Mouse (Mus musculus): ENCODE results near the gene Ube3b. TPM values are rescaled to one million over a fixed set of nuclear protein-coding genes. Genes with fewer than 3 reads are reported as not detected.
A peak's percentile ranks its signal among the peaks of the same experiment; 100 is the strongest.

Gene Ube3b
- total and polyA plus RNA-seq, 3 experiments, result 11.7 to 29.8 (median 22.1) TPM

DNA sequence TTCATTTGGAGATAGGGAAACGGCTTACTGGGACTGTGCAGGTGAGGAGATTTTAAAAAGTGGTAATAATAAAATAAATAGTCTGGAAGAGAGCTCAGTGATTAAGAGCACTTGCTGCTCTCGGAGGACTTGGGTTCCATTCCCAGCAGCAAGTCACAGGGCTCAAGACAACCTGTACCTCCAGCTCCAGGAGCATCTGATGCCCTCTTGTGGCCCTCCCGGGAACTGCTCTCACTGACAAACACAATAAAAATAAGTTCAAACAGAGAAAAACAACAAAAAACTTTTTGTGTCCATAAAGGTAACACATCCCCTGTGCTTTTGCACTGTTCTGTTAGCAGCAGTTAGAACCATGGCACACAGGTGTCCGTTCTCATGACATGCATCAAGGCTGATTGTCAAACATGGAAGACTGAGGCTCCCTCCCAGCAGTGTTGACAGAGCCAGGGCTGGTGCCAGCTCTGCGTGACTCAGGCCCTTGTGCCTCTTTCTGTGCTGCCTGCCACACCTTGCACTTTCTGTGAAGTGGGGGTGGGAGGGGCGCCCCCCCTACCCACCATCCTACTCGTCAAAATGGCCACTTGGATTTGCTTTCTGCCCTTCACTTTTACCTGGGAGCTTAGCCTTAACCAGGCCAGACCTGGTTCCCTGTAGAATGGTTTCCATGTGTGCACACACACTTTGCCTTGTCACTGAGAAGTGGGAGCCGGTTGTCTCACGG is 2.9 kb downstream of the Ube3b start:
- H3K4me2 ChIP-seq (ENCODE audit: insufficient read depth, low read depth, poor library complexity, severe bottlenecking), result no peak overlapping the region
- peak; percentile 45 for DNase-seq (ENCODE audit: extremely low read depth)
- H3K4me1 ChIP-seq (ENCODE audit: control insufficient read depth in 1 of 2, insufficient read depth in 2 of 2), result peaks cover 4 to 25% of the 10 kb centered on the region in 2 experiments
- dilution Hi-C loops (cut with MboI; ENCODE audit: extremely low pct_ligation_motif_present, extremely low pct_unique_long_range_greater_than_20kb, low sequenced_read_pairs) (no loop called here), in situ Hi-C loops (cut with MboI; ENCODE audit: low pct_ligation_motif_present, low pct_unique_long_range_greater_than_20kb, low sequenced_read_pairs) (loop anchor here (5.0 kb wide), 1 partner anchor 61 kb away; no protein-coding TSS in a partner anchor)
- peaks cover 36 to 51% of the 10 kb centered on the region in 2 experiments for H3K36me3 ChIP-seq (replicated peaks in 1 of 2; ENCODE audit: control insufficient read depth in 1 of 2, insufficient read depth in 1 of 2, low read length in 1 of 2)
- H3K27me3 ChIP-seq (replicated peaks), result no peaks in the 10 kb centered on the region
- H3K4me3 ChIP-seq (replicated peaks in 1 of 3; ENCODE audit: low read depth in 2 of 3, low read length in 2 of 3, poor library complexity in 1 of 3), result no peak overlapping the region
- no peak overlapping the region for H3K9ac ChIP-seq (ENCODE audit: insufficient read depth, low read depth)
- TF ChIP-seq ZKSCAN1 (IDR thresholded peaks at IDR 0.05; ENCODE audit: borderline replicate concordance, low read depth, low read length) (no peak), SMC3 (IDR thresholded peaks at IDR 0.05; ENCODE audit: low read depth, low read length) (peak; percentile 85), RAD21 (IDR thresholded peaks at IDR 0.05; ENCODE audit: low read depth, low read length) (peak; percentile 50), ZNF384 (IDR thresholded peaks at IDR 0.05; ENCODE audit: low read depth, low read length) (peak; percentile 22; the same call in 1 of the 2 replicates), BHLHE40 (IDR thresholded peaks at IDR 0.05; ENCODE audit: low read depth, low read length) (no peak), CTCF (conservative IDR thresholded peaks at IDR 0.05 in 1 of 2, IDR thresholded peaks at IDR 0.05 in 1 of 2; ENCODE audit: low read depth in 2 of 2, low read length in 2 of 2) (peak; percentile 80 to 88)
- H3K79me2 ChIP-seq (replicated peaks; ENCODE audit: control insufficient read depth, extremely low read depth, insufficient read depth, poor library complexity, severe bottlenecking), result peaks cover 22% of the 10 kb centered on the region
- H3K9me3 ChIP-seq (replicated peaks; ENCODE audit: low read length), result no peaks in the 10 kb centered on the region
- H3K27ac ChIP-seq (ENCODE audit: insufficient read depth, low read depth), result no peak overlapping the region

DNA sequence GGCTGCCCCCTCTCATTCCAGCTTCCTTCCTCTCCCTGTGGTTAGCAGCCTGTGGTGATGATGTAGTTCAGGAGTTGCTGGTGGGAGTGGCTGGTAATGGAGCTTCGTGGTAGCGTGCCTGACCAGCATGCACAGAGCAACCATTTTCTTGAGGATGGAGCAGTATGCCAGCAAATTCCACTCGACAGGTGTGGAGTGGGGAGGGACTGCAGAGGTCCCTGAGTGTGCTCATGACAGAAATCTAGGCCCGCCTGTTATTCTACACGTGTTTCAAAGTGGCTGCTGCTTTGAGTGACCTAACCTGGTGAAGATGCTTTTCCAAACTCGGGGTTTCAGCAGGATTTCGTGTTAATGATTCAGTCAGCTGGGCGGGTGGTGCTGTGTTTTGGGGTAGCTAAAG is 4.0 kb downstream of the Ube3b start:
- no peak overlapping the region for H3K9ac ChIP-seq (ENCODE audit: insufficient read depth, low read depth)
- dilution Hi-C loops (cut with MboI; ENCODE audit: extremely low pct_ligation_motif_present, extremely low pct_unique_long_range_greater_than_20kb, low sequenced_read_pairs), result no loop called here
- no peak overlapping the region for H3K4me3 ChIP-seq (replicated peaks in 1 of 3; ENCODE audit: low read depth in 2 of 3, low read length in 2 of 3, poor library complexity in 1 of 3)
- H3K79me2 ChIP-seq (replicated peaks; ENCODE audit: control insufficient read depth, extremely low read depth, insufficient read depth, poor library complexity, severe bottlenecking), result peaks cover 22% of the 10 kb centered on the region
- no peak for DNase-seq (ENCODE audit: extremely low read depth)
- no peaks in the 10 kb centered on the region for H3K27me3 ChIP-seq (replicated peaks)
- TF ChIP-seq ETS1 (conservative IDR thresholded peaks at IDR 0.05; ENCODE audit: low read depth, low read length) (no peak), MAX (IDR thresholded peaks at IDR 0.05; ENCODE audit: low read length) (no peak), ELF1 (IDR thresholded peaks at IDR 0.05; ENCODE audit: low read depth, low read length) (no peak), GABPA (IDR thresholded peaks at IDR 0.05; ENCODE audit: insufficient replicate concordance, low read depth, low read length) (no peak), CTCF (conservative IDR thresholded peaks at IDR 0.05 in 1 of 2, IDR thresholded peaks at IDR 0.05 in 1 of 2; ENCODE audit: low read depth in 2 of 2, low read length in 2 of 2) (no peak), ZMIZ1 (IDR thresholded peaks at IDR 0.05; ENCODE audit: low read depth, low read length) (no peak), IRF4 (IDR thresholded peaks at IDR 0.05; ENCODE audit: low read depth, low read length) (no peak), POLR2A (IDR thresholded peaks at IDR 0.05; ENCODE audit: low read depth, low read length) (no peak), UBTF (IDR thresholded peaks at IDR 0.05; ENCODE audit: low read depth, low read length) (no peak), TBP (conservative IDR thresholded peaks at IDR 0.05; ENCODE audit: low read depth, low read length) (no peak)
- peaks cover 46 to 62% of the 10 kb centered on the region in 2 experiments for H3K36me3 ChIP-seq (replicated peaks in 1 of 2; ENCODE audit: control insufficient read depth in 1 of 2, insufficient read depth in 1 of 2, low read length in 1 of 2)
- in situ Hi-C loops (cut with MboI; ENCODE audit: low pct_ligation_motif_present, low pct_unique_long_range_greater_than_20kb, low sequenced_read_pairs), result loop anchor here (5.0 kb wide), 1 partner anchor 62 kb away; no protein-coding TSS in a partner anchor
- H3K4me1 ChIP-seq (ENCODE audit: control insufficient read depth in 1 of 2, insufficient read depth in 2 of 2), result peaks cover 4 to 16% of the 10 kb centered on the region in 2 experiments
- H3K9me3 ChIP-seq (replicated peaks; ENCODE audit: low read length), result no peaks in the 10 kb centered on the region
- H3K4me2 ChIP-seq (ENCODE audit: insufficient read depth, low read depth, poor library complexity, severe bottlenecking), result no peak overlapping the region
- no peak overlapping the region for H3K27ac ChIP-seq (ENCODE audit: insufficient read depth, low read depth)

Measured in CH12.LX (cell line).